Mouse (Mus musculus) liver, embryonic 16.5 days (tissue): ENCODE results near the gene Yif1b. TPM values are rescaled to one million over a fixed set of nuclear protein-coding genes. Genes with fewer than 3 reads are reported as not detected.

ENCODE experiments used
- ATAC-seq: fragments of 200-750 bp; cut with Nextera tagmentation; 2 replicates; pipeline ENCODE4 v1.8.0; 2017; ENCODE audit warnings: low read depth, mild to moderate bottlenecking, moderate number of reproducible peaks, moderate library complexity
- H3K27ac ChIP-seq: fragments of 300-500 bp; sonication (generic); 2 replicates; pipeline ENCODE4 v1.5.1; 2014; ENCODE audit warnings: mild to moderate bottlenecking, low read length
- H3K27me3 ChIP-seq: fragments of 300-500 bp; sonication (generic); 2 replicates; pipeline ENCODE4 v1.6.1; 2014; ENCODE audit warnings: low read depth, low read length, mixed read lengths; ENCODE audit not compliant: control insufficient read depth, insufficient read depth
- H3K36me3 ChIP-seq: fragments of 300-500 bp; sonication (generic); 2 replicates; pipeline ENCODE4 v1.6.1; 2014; ENCODE audit warnings: mild to moderate bottlenecking; ENCODE audit not compliant: control insufficient read depth, insufficient read depth
- H3K4me1 ChIP-seq: fragments of 300-500 bp; sonication (generic); 2 replicates; pipeline ENCODE4 v1.6.1; 2014; ENCODE audit warnings: low read depth, low read length, mixed read lengths; ENCODE audit not compliant: control insufficient read depth
- H3K4me2 ChIP-seq: fragments of 300-500 bp; sonication (generic); 2 replicates; pipeline ENCODE4 v1.6.1; 2014; ENCODE audit warnings: low read depth, low read length, mixed read lengths
- H3K4me3 ChIP-seq: fragments of 300-500 bp; sonication (generic); 2 replicates; pipeline ENCODE4 v1.5.1; 2014; ENCODE audit warnings: low read depth, mild to moderate bottlenecking, low read length
- H3K9ac ChIP-seq: fragments of 300-500 bp; sonication (generic); 2 replicates; pipeline ENCODE4 v1.6.1; 2014; ENCODE audit warnings: low read depth, low read length
- H3K9me3 ChIP-seq: fragments of 300-500 bp; sonication (generic); replicated peaks from 2 replicates; pipeline ENCODE4 v1.6.1; 2016; ENCODE audit warnings: low read length; ENCODE audit not compliant: control insufficient read depth
- WGBS: fragments of 180-500 bp; shearing (Covaris S2); extraction: QIAGEN DNeasy Blood & Tissue Kit; methylation state at CpG from one replicate; pipeline ENCODE4 v1.1.7; 2014; ENCODE audit not compliant: insufficient replicate concordance; 5-methylcytosine and 5-hydroxymethylcytosine counted together
- polyA plus RNA-seq: library from polyadenylated mRNA; unstranded; fragments of >200 nt; fragmentation: Nextera tagmentation; extraction: Ambion mirVana; gene quantifications from 2 replicates; pipeline ENCODE4 v1.2.1, GENCODE M21; 2015

Yif1b gene
- polyA plus RNA-seq, 1 experiment from 2014 or later = 40.3 TPM

GRCm38 (mm10) chr7:29291616-29292457 is 53.7 kb downstream of the Yif1b start:
- ATAC-seq = no peak
- Histone ChIP-seq H3K27ac (no peak overlapping the region), H3K9ac (no peak overlapping the region), H3K4me2 (no peak overlapping the region), H3K36me3 (no peaks in the 10 kb centered on the region), H3K4me1 (peaks cover 10% of the 10 kb centered on the region), H3K27me3 (peaks cover 4% of the 10 kb centered on the region), H3K4me3 (no peak overlapping the region), H3K9me3 (no peaks in the 10 kb centered on the region)
- WGBS = 37% methylated on average over 7 of the region's 7 CpGs

GRCm38 (mm10) chr7:29292458-29293098 is 54.4 kb downstream of the Yif1b start:
- Histone ChIP-seq H3K4me3 (no peak overlapping the region), H3K9me3 (no peaks in the 10 kb centered on the region), H3K27me3 (peaks cover 4% of the 10 kb centered on the region), H3K27ac (no peak overlapping the region), H3K36me3 (no peaks in the 10 kb centered on the region), H3K9ac (no peak overlapping the region), H3K4me1 (peaks cover 10% of the 10 kb centered on the region), H3K4me2 (no peak overlapping the region)
- ATAC-seq = no peak
- 28% methylated on average over 8 of the region's 8 CpGs for WGBS

- H3K27me3 ChIP-seq = peaks cover 4% of the 10 kb centered on the region
- 48% methylated on average over 19 of the region's 19 CpGs for WGBS
Observed at GRCm38 (mm10) chr7:29293131-29294065, 55.3 kb downstream of the Yif1b start.

GRCm38 (mm10) chr7:29294111-29294761 is 56.1 kb downstream of the Yif1b start:
- Histone ChIP-seq H3K27me3 (peaks cover 4% of the 10 kb centered on the region), H3K27ac (no peak overlapping the region)

More at GRCm38 (mm10) chr7:29293131-29294065, 55.3 kb downstream of the Yif1b start:
- H3K36me3 ChIP-seq = no peaks in the 10 kb centered on the region
- H3K9me3 ChIP-seq = no peaks in the 10 kb centered on the region
- H3K9ac ChIP-seq = no peak overlapping the region
- no peak overlapping the region for H3K4me3 ChIP-seq
- H3K27ac ChIP-seq = no peak overlapping the region
- ATAC-seq = no peak
- H3K4me1 ChIP-seq = peaks cover 10% of the 10 kb centered on the region
- no peak overlapping the region for H3K4me2 ChIP-seq

GRCm38 (mm10) chr7:29295861-29296647 is 57.9 kb downstream of the Yif1b start:
- H3K4me1 ChIP-seq = peaks cover 3% of the 10 kb centered on the region
- no peaks in the 10 kb centered on the region for H3K36me3 ChIP-seq
- no peak overlapping the region for H3K4me3 ChIP-seq
- H3K27ac ChIP-seq = no peak overlapping the region
- no peak overlapping the region for H3K4me2 ChIP-seq
- H3K9me3 ChIP-seq = no peaks in the 10 kb centered on the region
- no peak overlapping the region for H3K9ac ChIP-seq
- no peaks in the 10 kb centered on the region for H3K27me3 ChIP-seq
- ATAC-seq = no peak
- WGBS = 74% methylated on average over 24 of the region's 24 CpGs

More at GRCm38 (mm10) chr7:29294111-29294761, 56.1 kb downstream of the Yif1b start:
- Histone ChIP-seq H3K9me3 (no peaks in the 10 kb centered on the region), H3K36me3 (no peaks in the 10 kb centered on the region), H3K4me2 (no peak overlapping the region), H3K4me3 (no peak overlapping the region), H3K9ac (no peak overlapping the region), H3K4me1 (peaks cover 5% of the 10 kb centered on the region)
- ATAC-seq = no peak
- WGBS = 60% methylated on average over 13 of the region's 13 CpGs

GRCm38 (mm10) chr7:29296998-29297397 is 58.9 kb downstream of the Yif1b start:
- WGBS = 13% methylated on average over 10 of the region's 10 CpGs
- Histone ChIP-seq H3K9ac (no peak overlapping the region), H3K4me1 (no peaks in the 10 kb centered on the region; the same call in 1 of the 2 replicates), H3K27ac (no peak overlapping the region), H3K36me3 (no peaks in the 10 kb centered on the region), H3K27me3 (peaks cover 2% of the 10 kb centered on the region; the same call in 1 of the 2 replicates), H3K4me3 (no peak overlapping the region), H3K4me2 (no peak overlapping the region), H3K9me3 (no peaks in the 10 kb centered on the region)
- no peak for ATAC-seq
